Mouse (Mus musculus) lung, postnatal 0 days (tissue): ENCODE data around the gene Gucy2g. TPM values are rescaled to one million over a fixed set of nuclear protein-coding genes. Genes with fewer than 3 reads are reported as not detected.

Experiments
- ATAC-seq: fragments of 200-750 bp; cut with Nextera tagmentation; 2 replicates; pipeline ENCODE4 v1.8.0; 2017; ENCODE audit warnings: moderate library complexity
- DNase-seq: peaks from one replicate; pipeline ENCODE4 v3.0.0-alpha.2; 2016; ENCODE audit warnings: low spot score
- H3K27ac ChIP-seq: fragments of 300-500 bp; sonication (generic); 2 replicates; pipeline ENCODE4 v1.5.1; 2014; ENCODE audit warnings: antibody characterized with exemption, mild to moderate bottlenecking, low read length, mixed read lengths
- H3K27me3 ChIP-seq: fragments of 300-500 bp; sonication (generic); replicated peaks from 2 replicates; pipeline ENCODE4 v1.6.1; 2014; ENCODE audit warnings: low read length, mixed read lengths; ENCODE audit not compliant: insufficient read depth
- H3K36me3 ChIP-seq: fragments of 300-500 bp; sonication (generic); 2 replicates; pipeline ENCODE4 v1.6.1; 2014; ENCODE audit warnings: low read length, mixed read lengths; ENCODE audit not compliant: insufficient read depth
- H3K4me1 ChIP-seq: fragments of 300-500 bp; sonication (generic); 2 replicates; pipeline ENCODE4 v1.6.1; 2014; ENCODE audit warnings: antibody characterized with exemption, low read depth, low read length, mixed read lengths; ENCODE audit not compliant: insufficient read depth
- H3K4me2 ChIP-seq: fragments of 300-500 bp; sonication (generic); replicated peaks from 2 replicates; pipeline ENCODE4 v1.6.1; 2014; ENCODE audit warnings: low read depth, mild to moderate bottlenecking, low read length, moderate library complexity, mixed read lengths
- H3K4me3 ChIP-seq: fragments of 300-500 bp; sonication (generic); 2 replicates; pipeline ENCODE4 v1.5.1; 2014; ENCODE audit warnings: low read depth, low read length
- H3K9ac ChIP-seq: fragments of 300-500 bp; sonication (generic); replicated peaks from 2 replicates; pipeline ENCODE4 v1.6.1; 2014; ENCODE audit warnings: low read depth, mild to moderate bottlenecking
- H3K9me3 ChIP-seq: fragments of 300-500 bp; sonication (generic); 2 replicates; pipeline ENCODE4 v1.6.1; 2016; ENCODE audit warnings: low read length, mixed read lengths
- CTCF ChIP-seq: IDR thresholded peaks from 2 replicates; pipeline ENCODE4 v1.5.1; 2016; ENCODE audit warnings: antibody characterized with exemption, mild to moderate bottlenecking
- EP300 ChIP-seq: IDR thresholded peaks from 2 replicates; pipeline ENCODE4 v1.6.1; 2016; ENCODE audit warnings: antibody characterized with exemption, mild to moderate bottlenecking, control low read depth
- WGBS: fragments of 180-500 bp; shearing (Covaris S2); extraction: QIAGEN DNeasy Blood & Tissue Kit; methylation state at CpG from one replicate; pipeline ENCODE4 v1.1.7; 2014; 5-methylcytosine and 5-hydroxymethylcytosine counted together
- polyA plus RNA-seq: library from polyadenylated mRNA; unstranded; fragments of >200 nt; fragmentation: Nextera tagmentation; extraction: Ambion mirVana; gene quantifications from 2 replicates; pipeline ENCODE4 v1.2.1, GENCODE M21; 2015

The Gucy2g gene
- polyA plus RNA-seq, 1 experiment from 2014 or later: 0.05 TPM

- 69% methylated on average over 5 of the region's 5 CpGs for WGBS
- DNase-seq (no peak), ATAC-seq (no peak)
- Histone ChIP-seq H3K4me3 (no peak overlapping the region), H3K36me3 (no peaks in the 10 kb centered on the region), H3K27ac (no peak overlapping the region), H3K9ac (no peak overlapping the region), H3K27me3 (no peaks in the 10 kb centered on the region), H3K9me3 (no peaks in the 10 kb centered on the region), H3K4me2 (no peak overlapping the region), H3K4me1 (peaks cover 9% of the 10 kb centered on the region)
- no peak for TF ChIP-seq CTCF
- TF ChIP-seq EP300: no peak
These were observed 17.5 kb upstream of the Gucy2g start for GRCm38 (mm10) chr19:55258514-55258913.

DNA sequence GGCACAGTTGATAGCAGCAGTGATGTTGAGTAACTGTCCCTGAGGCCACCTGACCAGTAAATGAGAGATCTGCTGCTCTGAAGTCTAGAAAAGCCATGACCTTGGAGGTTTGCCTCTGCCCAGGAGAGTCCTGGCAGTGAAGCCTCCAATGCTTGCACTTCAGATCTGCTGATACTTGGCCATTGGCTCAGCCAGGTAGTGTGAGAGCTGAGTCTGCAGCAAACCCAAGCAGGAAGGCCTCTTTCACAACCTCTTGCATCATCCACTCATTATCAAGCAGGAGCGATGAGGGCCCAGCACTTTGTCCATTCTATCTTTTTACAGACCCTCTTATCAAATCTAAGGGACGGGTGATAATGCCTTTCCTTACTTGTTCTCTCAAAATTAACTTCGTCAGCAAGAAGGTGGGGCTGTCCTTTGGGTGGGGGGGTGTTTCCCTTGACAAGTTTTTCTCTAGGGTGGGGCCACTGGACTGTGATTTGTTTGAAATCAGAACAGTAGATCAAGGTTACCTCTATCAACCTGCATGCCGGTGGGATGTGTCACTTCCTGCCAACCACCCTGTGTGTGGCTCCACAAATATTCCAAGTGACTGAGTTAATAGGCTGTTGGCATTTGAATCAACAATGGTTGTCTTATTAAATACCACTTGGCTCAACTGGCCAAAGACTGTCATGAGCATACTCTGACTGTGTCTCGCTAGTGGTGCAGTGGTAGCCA, 16.8 kb upstream of the Gucy2g start:
- peak overlapping the region; percentile 55; the same call in 1 of the 2 replicates for H3K27ac ChIP-seq
- no peak overlapping the region for H3K4me2 ChIP-seq
- ATAC-seq: peak; percentile 79
- TF ChIP-seq EP300 (peak; percentile 82), CTCF (no peak)
- H3K4me3 ChIP-seq: no peak overlapping the region
- peaks cover 9% of the 10 kb centered on the region for H3K4me1 ChIP-seq
- no peak overlapping the region for H3K9ac ChIP-seq
- WGBS: 43% methylated on average over 5 of the region's 5 CpGs
- no peaks in the 10 kb centered on the region for H3K27me3 ChIP-seq
- H3K9me3 ChIP-seq: no peaks in the 10 kb centered on the region
- peak; percentile 85 for DNase-seq
- H3K36me3 ChIP-seq: no peaks in the 10 kb centered on the region

GRCm38 (mm10) chr19:55256156-55256555, 15.1 kb upstream of the Gucy2g start:
- Histone ChIP-seq H3K9ac (no peak overlapping the region), H3K4me2 (no peak overlapping the region), H3K9me3 (no peaks in the 10 kb centered on the region), H3K27me3 (no peaks in the 10 kb centered on the region), H3K4me3 (no peak overlapping the region), H3K4me1 (peaks cover 9% of the 10 kb centered on the region), H3K36me3 (no peaks in the 10 kb centered on the region), H3K27ac (no peak overlapping the region)
- 42% methylated on average over 9 of the region's 9 CpGs for WGBS
- DNase-seq (no peak), ATAC-seq (no peak)
- no peak for TF ChIP-seq EP300
- TF ChIP-seq CTCF: no peak

GRCm38 (mm10) chr19:55254513-55255016, 13.5 kb upstream of the Gucy2g start:
- 13% methylated on average over 5 of the region's 5 CpGs for WGBS
- no peak for ATAC-seq

GRCm38 (mm10) chr19:55253570-55254441, 12.8 kb upstream of the Gucy2g start:
- Histone ChIP-seq H3K27me3 (no peaks in the 10 kb centered on the region), H3K4me2 (peak overlapping the region; percentile 81), H3K9me3 (no peaks in the 10 kb centered on the region), H3K9ac (peak overlapping the region; percentile 70), H3K4me1 (peaks cover 9% of the 10 kb centered on the region), H3K27ac (peak overlapping the region; percentile 97), H3K4me3 (peak overlapping the region; percentile 62), H3K36me3 (no peaks in the 10 kb centered on the region)
- DNase-seq (peak; percentile 95), ATAC-seq (peak; percentile 77)
- under 1% methylated on average over 28 of the region's 32 CpGs for WGBS
- TF ChIP-seq EP300: 0 out of 2 replicates have a peak, but pooled peaks have one; percentile 32
- no peak for TF ChIP-seq CTCF

More at GRCm38 (mm10) chr19:55254513-55255016, 13.5 kb upstream of the Gucy2g start:
- Histone ChIP-seq H3K4me2 (peak overlapping the region; percentile 81), H3K9ac (peak overlapping the region; percentile 70), H3K4me3 (peak overlapping the region; percentile 62), H3K4me1 (peaks cover 9% of the 10 kb centered on the region), H3K36me3 (no peaks in the 10 kb centered on the region), H3K27me3 (no peaks in the 10 kb centered on the region), H3K9me3 (no peaks in the 10 kb centered on the region), H3K27ac (peak overlapping the region; percentile 97)
- TF ChIP-seq CTCF (no peak), EP300 (no peak)
- peak; percentile 63 for DNase-seq

DNA sequence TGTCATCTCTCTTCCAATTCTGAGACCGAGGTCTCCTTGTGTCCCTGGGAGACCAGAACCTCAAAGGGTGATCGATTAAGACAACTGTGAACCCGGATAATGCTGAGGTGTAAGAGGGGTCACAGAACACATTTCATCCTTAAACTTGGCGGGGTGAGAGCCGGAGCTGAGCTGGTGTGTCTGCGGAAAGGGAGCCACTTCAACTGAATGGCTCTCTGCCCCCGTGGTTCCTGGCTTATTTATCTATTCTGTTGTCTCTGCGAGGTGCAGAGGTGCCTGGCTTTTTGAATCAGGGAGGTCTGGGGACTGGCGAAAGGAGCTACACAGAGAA, 12.2 kb upstream of the Gucy2g start:
- TF ChIP-seq CTCF (no peak), EP300 (no peak)
- no peaks in the 10 kb centered on the region for H3K27me3 ChIP-seq
- ATAC-seq (no peak), DNase-seq (no peak)
- no peaks in the 10 kb centered on the region for H3K9me3 ChIP-seq
- H3K4me3 ChIP-seq: peak overlapping the region; percentile 62
- H3K27ac ChIP-seq: peak overlapping the region; percentile 97
- peak overlapping the region; percentile 81 for H3K4me2 ChIP-seq
- peaks cover 9% of the 10 kb centered on the region for H3K4me1 ChIP-seq
- H3K9ac ChIP-seq: peak overlapping the region; percentile 70
- no peaks in the 10 kb centered on the region for H3K36me3 ChIP-seq
- WGBS: 2% methylated on average over 9 of the region's 9 CpGs
